Mouse (Mus musculus): Measurements from ENCODE around the gene Gm42906.

- TF ChIP-seq CTCF (IDR thresholded peaks at IDR 0.05; ENCODE audit: low read depth) (peak; percentile 30), EP300 (optimal IDR thresholded peaks at IDR 0.05) (no peak)
Measured at GRCm38 (mm10) chr5:151445695-151446094, 17.7 kb upstream of the Gm42906 start.

Measured in stomach, postnatal 0 days (tissue).